Mouse (Mus musculus) intestine, embryonic 15.5 days (tissue): ENCODE results near the gene Akap8. TPM values are rescaled to one million over a fixed set of nuclear protein-coding genes. Genes with fewer than 3 reads are reported as not detected.

ENCODE experiments used
- ATAC-seq: fragments of 200-750 bp; cut with Nextera tagmentation; 2 replicates; pipeline ENCODE4 v1.8.0; 2017; ENCODE audit warnings: moderate TSS enrichment, moderate library complexity
- H3K27ac ChIP-seq: fragments of 300-500 bp; sonication (generic); 2 replicates; pipeline ENCODE4 v1.5.1; 2015; ENCODE audit warnings: mild to moderate bottlenecking, inconsistent platforms
- H3K27me3 ChIP-seq: fragments of 300-500 bp; sonication (generic); replicated peaks from 2 replicates; pipeline ENCODE4 v1.6.1; 2015; ENCODE audit warnings: inconsistent platforms
- H3K36me3 ChIP-seq: fragments of 300-500 bp; sonication (generic); 2 replicates; pipeline ENCODE4 v1.6.1; 2015; ENCODE audit warnings: inconsistent platforms
- H3K4me1 ChIP-seq: fragments of 300-500 bp; sonication (generic); replicated peaks from 2 replicates; pipeline ENCODE4 v1.6.1; 2015; ENCODE audit warnings: inconsistent platforms
- H3K4me2 ChIP-seq: fragments of 300-500 bp; sonication (generic); replicated peaks from 2 replicates; pipeline ENCODE4 v1.6.1; 2015; ENCODE audit warnings: mild to moderate bottlenecking, inconsistent platforms
- H3K4me3 ChIP-seq: fragments of 300-500 bp; sonication (generic); replicated peaks from 2 replicates; pipeline ENCODE4 v1.5.1; 2015; ENCODE audit warnings: inconsistent platforms
- H3K9ac ChIP-seq: fragments of 300-500 bp; sonication (generic); 2 replicates; pipeline ENCODE4 v1.6.1; 2015; ENCODE audit warnings: inconsistent platforms
- H3K9me3 ChIP-seq: fragments of 300-500 bp; sonication (generic); 2 replicates; pipeline ENCODE4 v1.6.1; 2016; ENCODE audit warnings: inconsistent platforms
- WGBS: fragments of 180-500 bp; shearing (Covaris S2); methylation state at CpG from one replicate; pipeline ENCODE4 v1.1.7; 2015; 5-methylcytosine and 5-hydroxymethylcytosine counted together
- polyA plus RNA-seq: library from polyadenylated mRNA; unstranded; fragments of >200 nt; fragmentation: Nextera tagmentation; extraction: Ambion mirVana; gene quantifications from 2 replicates; pipeline ENCODE4 v1.2.1, GENCODE M21; 2015

Gene Akap8
- 83.2 and 85.6 TPM in 2 replicates for polyA plus RNA-seq

- Histone ChIP-seq H3K4me3 (peak within 1 kb of the TSS; percentile 69), H3K9ac (peak within 1 kb of the TSS; percentile 83), H3K36me3 (peaks cover 20% of the 10 kb centered on the region), H3K9me3 (no peaks in the 10 kb centered on the region), H3K27me3 (no peaks in the 10 kb centered on the region), H3K4me1 (peaks cover 9% of the 10 kb centered on the region), H3K27ac (peak within 1 kb of the TSS; percentile 98), H3K4me2 (peak within 1 kb of the TSS; percentile 77)
- peak; percentile 98 for ATAC-seq
- under 1% methylated on average over 83 of the region's 83 CpGs for WGBS
These were observed at the start of gene Akap8 for GRCm38 (mm10) chr17:32320597-32321389. Gene Akap8, minus strand, starts transcription at chr17:32321238.

- peak overlapping the region; percentile 48 for H3K4me2 ChIP-seq
- WGBS, result 16% methylated on average over 13 of the region's 17 CpGs
- ATAC-seq, result peak; percentile 78
- H3K27me3 ChIP-seq, result no peaks in the 10 kb centered on the region
- peaks cover 6% of the 10 kb centered on the region for H3K4me1 ChIP-seq
- H3K36me3 ChIP-seq, result no peaks in the 10 kb centered on the region
- H3K4me3 ChIP-seq, result peak overlapping the region; percentile 36
- peak overlapping the region; percentile 66; the same call in 1 of the 2 replicates for H3K27ac ChIP-seq
- H3K9ac ChIP-seq, result peak overlapping the region; percentile 40; the same call in 1 of the 2 replicates
- H3K9me3 ChIP-seq, result no peaks in the 10 kb centered on the region
These were observed 48.0 kb upstream of the Akap8 start for GRCm38 (mm10) chr17:32368991-32369578.

GRCm38 (mm10) chr17:32367706-32368105 lies 46.7 kb upstream of the Akap8 start:
- WGBS, result 87% methylated on average over 11 of the region's 11 CpGs
- Histone ChIP-seq H3K9ac (no peak overlapping the region), H3K27me3 (no peaks in the 10 kb centered on the region), H3K36me3 (no peaks in the 10 kb centered on the region), H3K4me3 (no peak overlapping the region), H3K27ac (no peak overlapping the region), H3K4me1 (peaks cover 12% of the 10 kb centered on the region), H3K4me2 (no peak overlapping the region), H3K9me3 (no peaks in the 10 kb centered on the region)
- ATAC-seq, result no peak

GRCm38 (mm10) chr17:32365296-32365695 lies 44.3 kb upstream of the Akap8 start:
- H3K27me3 ChIP-seq, result no peaks in the 10 kb centered on the region
- peaks cover 11% of the 10 kb centered on the region; the same call in 1 of the 2 replicates for H3K36me3 ChIP-seq
- peak overlapping the region; percentile 63; the same call in 1 of the 2 replicates for H3K4me2 ChIP-seq
- H3K4me1 ChIP-seq, result peaks cover 16% of the 10 kb centered on the region
- no peak overlapping the region for H3K27ac ChIP-seq
- no peak overlapping the region for H3K4me3 ChIP-seq
- H3K9me3 ChIP-seq, result no peaks in the 10 kb centered on the region
- H3K9ac ChIP-seq, result no peak overlapping the region
- ATAC-seq, result no peak
- WGBS, result 69% methylated on average over 1 of the region's 1 CpGs

GRCm38 (mm10) chr17:32364850-32365249 lies 43.8 kb upstream of the Akap8 start:
- no peaks in the 10 kb centered on the region for H3K9me3 ChIP-seq
- peaks cover 14% of the 10 kb centered on the region; the same call in 1 of the 2 replicates for H3K36me3 ChIP-seq
- H3K9ac ChIP-seq, result no peak overlapping the region
- peak overlapping the region; percentile 63 for H3K4me2 ChIP-seq
- H3K27me3 ChIP-seq, result no peaks in the 10 kb centered on the region
- ATAC-seq, result peak; percentile 18; the same call in 1 of the 2 replicates
- H3K27ac ChIP-seq, result peak overlapping the region; percentile 64
- peaks cover 16% of the 10 kb centered on the region for H3K4me1 ChIP-seq
- 54% methylated on average over 5 of the region's 5 CpGs for WGBS
- peak overlapping the region; percentile 95 for H3K4me3 ChIP-seq

GRCm38 (mm10) chr17:32364331-32364730 lies 43.3 kb upstream of the Akap8 start:
- under 1% methylated on average over 40 of the region's 47 CpGs for WGBS
- no peaks in the 10 kb centered on the region for H3K27me3 ChIP-seq
- H3K9ac ChIP-seq, result peak overlapping the region; percentile 98
- peak overlapping the region; percentile 68 for H3K27ac ChIP-seq
- peak overlapping the region; percentile 95 for H3K4me3 ChIP-seq
- peak overlapping the region; percentile 63 for H3K4me2 ChIP-seq
- peaks cover 16% of the 10 kb centered on the region for H3K4me1 ChIP-seq
- peak; percentile 94 for ATAC-seq
- H3K36me3 ChIP-seq, result peaks cover 19% of the 10 kb centered on the region; the same call in 1 of the 2 replicates
- H3K9me3 ChIP-seq, result no peaks in the 10 kb centered on the region

GRCm38 (mm10) chr17:32363821-32364301 lies 42.8 kb upstream of the Akap8 start:
- H3K36me3 ChIP-seq, result peaks cover 24% of the 10 kb centered on the region
- H3K9ac ChIP-seq, result peak overlapping the region; percentile 98
- ATAC-seq, result peak; percentile 53
- no peaks in the 10 kb centered on the region for H3K9me3 ChIP-seq
- under 1% methylated on average over 45 of the region's 50 CpGs for WGBS
- H3K4me3 ChIP-seq, result peak overlapping the region; percentile 95
- peak overlapping the region; percentile 68; the same call in 1 of the 2 replicates for H3K27ac ChIP-seq
- peaks cover 16% of the 10 kb centered on the region for H3K4me1 ChIP-seq
- H3K4me2 ChIP-seq, result peak overlapping the region; percentile 63
- H3K27me3 ChIP-seq, result no peaks in the 10 kb centered on the region

GRCm38 (mm10) chr17:32362686-32363085 lies 41.6 kb upstream of the Akap8 start:
- Histone ChIP-seq H3K4me3 (0 out of 2 replicates have a peak overlapping the region, but pooled peaks have one; percentile 95), H3K27me3 (no peaks in the 10 kb centered on the region), H3K4me1 (peaks cover 16% of the 10 kb centered on the region), H3K4me2 (peak overlapping the region; percentile 63), H3K9ac (peak overlapping the region; percentile 98), H3K9me3 (no peaks in the 10 kb centered on the region), H3K36me3 (peaks cover 36% of the 10 kb centered on the region), H3K27ac (no peak overlapping the region)
- ATAC-seq, result no peak
- 75% methylated on average over 4 of the region's 4 CpGs for WGBS

GRCm38 (mm10) chr17:32359928-32360327 lies 38.9 kb upstream of the Akap8 start:
- no peak overlapping the region for H3K4me3 ChIP-seq
- H3K4me1 ChIP-seq, result peaks cover 14% of the 10 kb centered on the region
- no peak overlapping the region for H3K9ac ChIP-seq
- H3K27ac ChIP-seq, result no peak overlapping the region
- no peaks in the 10 kb centered on the region for H3K9me3 ChIP-seq
- WGBS, result 88% methylated on average over 18 of the region's 18 CpGs
- no peak overlapping the region for H3K4me2 ChIP-seq
- H3K27me3 ChIP-seq, result no peaks in the 10 kb centered on the region
- peaks cover 61% of the 10 kb centered on the region for H3K36me3 ChIP-seq
- no peak for ATAC-seq

GRCm38 (mm10) chr17:32358943-32359340 lies 37.9 kb upstream of the Akap8 start:
- Histone ChIP-seq H3K4me3 (no peak overlapping the region), H3K9ac (no peak overlapping the region), H3K36me3 (peaks cover 65% of the 10 kb centered on the region), H3K9me3 (no peaks in the 10 kb centered on the region), H3K27me3 (no peaks in the 10 kb centered on the region), H3K4me1 (peaks cover 10% of the 10 kb centered on the region), H3K27ac (no peak overlapping the region), H3K4me2 (no peak overlapping the region)
- 87% methylated on average over 6 of the region's 6 CpGs for WGBS
- no peak for ATAC-seq

GRCm38 (mm10) chr17:32358192-32358942 lies 37.3 kb upstream of the Akap8 start:
- WGBS, result 94% methylated on average over 7 of the region's 7 CpGs
- Histone ChIP-seq H3K4me1 (peaks cover 10% of the 10 kb centered on the region), H3K36me3 (peaks cover 65% of the 10 kb centered on the region), H3K4me2 (no peak overlapping the region), H3K9me3 (no peaks in the 10 kb centered on the region), H3K9ac (no peak overlapping the region), H3K27me3 (no peaks in the 10 kb centered on the region), H3K4me3 (no peak overlapping the region), H3K27ac (no peak overlapping the region)
- ATAC-seq, result no peak
